Mouse (Mus musculus): ENCODE data around the gene Unc13a. TPM values are rescaled to one million over a fixed set of nuclear protein-coding genes. Genes with fewer than 3 reads are reported as not detected.

The Unc13a gene
- polyA plus RNA-seq, 1 experiment from 2014 or later: 0.69 TPM

GRCm38 (mm10) chr8:71592374-71593170, 79.0 kb downstream of the Unc13a start:
- peaks cover 44% of the 10 kb centered on the region for H3K4me1 ChIP-seq
- no peaks in the 10 kb centered on the region for H3K9me3 ChIP-seq
- ATAC-seq (ENCODE audit: insufficient number of reproducible peaks, low FRiP score, low TSS enrichment, low read depth): peak; percentile 62
- peak overlapping the region; percentile 95 for H3K9ac ChIP-seq
- no peaks in the 10 kb centered on the region for H3K27me3 ChIP-seq
- peak overlapping the region; percentile 92 for H3K4me2 ChIP-seq
- H3K4me3 ChIP-seq: peak overlapping the region; percentile 94
- H3K36me3 ChIP-seq: peaks cover 14% of the 10 kb centered on the region
- WGBS: 3% methylated on average over 60 of the region's 60 CpGs
- peak overlapping the region; percentile 98 for H3K27ac ChIP-seq

GRCm38 (mm10) chr8:71591471-71592373, 79.8 kb downstream of the Unc13a start, which contains the start of gene Pgls:
Pgls (plus strand) TSS chr8:71592176.
- no peaks in the 10 kb centered on the region for H3K9me3 ChIP-seq

GRCm38 (mm10) chr8:71591017-71591416, 80.5 kb downstream of the Unc13a start:
- peak overlapping the region; percentile 95 for H3K9ac ChIP-seq
- H3K4me1 ChIP-seq: peaks cover 34% of the 10 kb centered on the region
- peak overlapping the region; percentile 92 for H3K4me2 ChIP-seq
- no peaks in the 10 kb centered on the region for H3K27me3 ChIP-seq
- 25% methylated on average over 5 of the region's 5 CpGs for WGBS
- peaks cover 22% of the 10 kb centered on the region for H3K36me3 ChIP-seq
- H3K27ac ChIP-seq: no peak overlapping the region; the same call in 1 of the 2 replicates
- no peak for ATAC-seq (ENCODE audit: insufficient number of reproducible peaks, low FRiP score, low TSS enrichment, low read depth)
- no peaks in the 10 kb centered on the region for H3K9me3 ChIP-seq
- peak overlapping the region; percentile 94 for H3K4me3 ChIP-seq

More at GRCm38 (mm10) chr8:71591471-71592373, 79.8 kb downstream of the Unc13a start, which contains the start of gene Pgls:
- Histone ChIP-seq H3K4me1 (peaks cover 41% of the 10 kb centered on the region), H3K9ac (peak within 1 kb of the TSS; percentile 95), H3K27me3 (no peaks in the 10 kb centered on the region), H3K4me2 (peak within 1 kb of the TSS; percentile 92), H3K27ac (peak within 1 kb of the TSS; percentile 98), H3K36me3 (peaks cover 18% of the 10 kb centered on the region), H3K4me3 (peak within 1 kb of the TSS; percentile 94)
- ATAC-seq (ENCODE audit: insufficient number of reproducible peaks, low FRiP score, low TSS enrichment, low read depth): peak; percentile 87
- under 1% methylated on average over 71 of the region's 71 CpGs for WGBS

- Histone ChIP-seq H3K27ac (no peak overlapping the region), H3K4me2 (no peak overlapping the region), H3K27me3 (no peaks in the 10 kb centered on the region), H3K9ac (no peak overlapping the region), H3K4me3 (no peak overlapping the region), H3K36me3 (peaks cover 31% of the 10 kb centered on the region), H3K9me3 (no peaks in the 10 kb centered on the region), H3K4me1 (peaks cover 27% of the 10 kb centered on the region)
- WGBS: 71% methylated on average over 3 of the region's 3 CpGs
- no peak for ATAC-seq (ENCODE audit: insufficient number of reproducible peaks, low FRiP score, low TSS enrichment, low read depth)
Observed at GRCm38 (mm10) chr8:71588762-71589161, 82.8 kb downstream of the Unc13a start.

- 75% methylated on average over 2 of the region's 2 CpGs for WGBS
- H3K4me2 ChIP-seq: no peak overlapping the region
- ATAC-seq (ENCODE audit: insufficient number of reproducible peaks, low FRiP score, low TSS enrichment, low read depth): no peak
- no peaks in the 10 kb centered on the region for H3K9me3 ChIP-seq
- peaks cover 13% of the 10 kb centered on the region for H3K4me1 ChIP-seq
- H3K36me3 ChIP-seq: peaks cover 32% of the 10 kb centered on the region
- no peak overlapping the region for H3K9ac ChIP-seq
- H3K27ac ChIP-seq: no peak overlapping the region
- H3K27me3 ChIP-seq: no peaks in the 10 kb centered on the region
- H3K4me3 ChIP-seq: no peak overlapping the region
Observed at GRCm38 (mm10) chr8:71586891-71587290, 84.7 kb downstream of the Unc13a start.

GRCm38 (mm10) chr8:71580201-71580600, 91.4 kb downstream of the Unc13a start:
- 44% methylated on average over 9 of the region's 9 CpGs for WGBS
- Histone ChIP-seq H3K27ac (no peak overlapping the region), H3K4me3 (no peak overlapping the region), H3K36me3 (peaks cover 36% of the 10 kb centered on the region), H3K4me2 (no peak overlapping the region), H3K4me1 (no peaks in the 10 kb centered on the region), H3K9me3 (no peaks in the 10 kb centered on the region), H3K9ac (no peak overlapping the region), H3K27me3 (no peaks in the 10 kb centered on the region)
- ATAC-seq (ENCODE audit: insufficient number of reproducible peaks, low FRiP score, low TSS enrichment, low read depth): no peak

- Histone ChIP-seq H3K27ac (no peak overlapping the region), H3K4me1 (no peaks in the 10 kb centered on the region), H3K27me3 (no peaks in the 10 kb centered on the region), H3K4me3 (no peak overlapping the region), H3K4me2 (no peak overlapping the region), H3K36me3 (peaks cover 28% of the 10 kb centered on the region), H3K9me3 (no peaks in the 10 kb centered on the region), H3K9ac (no peak overlapping the region)
- no peak for ATAC-seq (ENCODE audit: insufficient number of reproducible peaks, low FRiP score, low TSS enrichment, low read depth)
- 82% methylated on average over 14 of the region's 14 CpGs for WGBS
Observed at GRCm38 (mm10) chr8:71579476-71579875, 92.1 kb downstream of the Unc13a start.

GRCm38 (mm10) chr8:71579009-71579408, 92.5 kb downstream of the Unc13a start:
- no peaks in the 10 kb centered on the region for H3K27me3 ChIP-seq
- WGBS: 72% methylated on average over 1 of the region's 1 CpGs
- no peak for ATAC-seq (ENCODE audit: insufficient number of reproducible peaks, low FRiP score, low TSS enrichment, low read depth)

GRCm38 (mm10) chr8:71577856-71578387, 93.6 kb downstream of the Unc13a start:
- no peaks in the 10 kb centered on the region for H3K9me3 ChIP-seq
- no peak overlapping the region for H3K27ac ChIP-seq
- 68% methylated on average over 4 of the region's 4 CpGs for WGBS
- no peak for ATAC-seq (ENCODE audit: insufficient number of reproducible peaks, low FRiP score, low TSS enrichment, low read depth)
- H3K4me3 ChIP-seq: no peak overlapping the region
- H3K4me1 ChIP-seq: peaks cover 5% of the 10 kb centered on the region
- no peak overlapping the region for H3K4me2 ChIP-seq
- peaks cover 20% of the 10 kb centered on the region for H3K36me3 ChIP-seq
- H3K9ac ChIP-seq: no peak overlapping the region
- H3K27me3 ChIP-seq: no peaks in the 10 kb centered on the region

More at GRCm38 (mm10) chr8:71579009-71579408, 92.5 kb downstream of the Unc13a start:
- no peak overlapping the region for H3K9ac ChIP-seq
- H3K9me3 ChIP-seq: no peaks in the 10 kb centered on the region
- no peak overlapping the region for H3K4me3 ChIP-seq
- no peaks in the 10 kb centered on the region for H3K4me1 ChIP-seq
- no peak overlapping the region for H3K27ac ChIP-seq
- H3K4me2 ChIP-seq: no peak overlapping the region
- peaks cover 24% of the 10 kb centered on the region for H3K36me3 ChIP-seq

- no peak for ATAC-seq (ENCODE audit: insufficient number of reproducible peaks, low FRiP score, low TSS enrichment, low read depth)
- Histone ChIP-seq H3K4me2 (no peak overlapping the region), H3K9me3 (no peaks in the 10 kb centered on the region), H3K27ac (no peak overlapping the region), H3K4me3 (no peak overlapping the region), H3K9ac (no peak overlapping the region), H3K4me1 (peaks cover 27% of the 10 kb centered on the region), H3K27me3 (no peaks in the 10 kb centered on the region), H3K36me3 (peaks cover 8% of the 10 kb centered on the region; the same call in 1 of the 2 replicates)
- 71% methylated on average over 1 of the region's 1 CpGs for WGBS
Observed at GRCm38 (mm10) chr8:71575020-71575419, 96.5 kb downstream of the Unc13a start.

GRCm38 (mm10) chr8:71574426-71574825, 97.1 kb downstream of the Unc13a start:
- H3K27me3 ChIP-seq: no peaks in the 10 kb centered on the region
- no peak overlapping the region for H3K4me3 ChIP-seq
- no peak overlapping the region for H3K27ac ChIP-seq
- peaks cover 4% of the 10 kb centered on the region; the same call in 1 of the 2 replicates for H3K36me3 ChIP-seq
- no peak overlapping the region for H3K4me2 ChIP-seq
- peaks cover 27% of the 10 kb centered on the region for H3K4me1 ChIP-seq
- ATAC-seq (ENCODE audit: insufficient number of reproducible peaks, low FRiP score, low TSS enrichment, low read depth): no peak
- no peaks in the 10 kb centered on the region for H3K9me3 ChIP-seq
- WGBS: 69% methylated on average over 7 of the region's 7 CpGs
- no peak overlapping the region for H3K9ac ChIP-seq

Measured in limb, embryonic 15.5 days (tissue).